ENCODE assay signal across 26 mouse cellular contexts in the genomic region with DNA sequence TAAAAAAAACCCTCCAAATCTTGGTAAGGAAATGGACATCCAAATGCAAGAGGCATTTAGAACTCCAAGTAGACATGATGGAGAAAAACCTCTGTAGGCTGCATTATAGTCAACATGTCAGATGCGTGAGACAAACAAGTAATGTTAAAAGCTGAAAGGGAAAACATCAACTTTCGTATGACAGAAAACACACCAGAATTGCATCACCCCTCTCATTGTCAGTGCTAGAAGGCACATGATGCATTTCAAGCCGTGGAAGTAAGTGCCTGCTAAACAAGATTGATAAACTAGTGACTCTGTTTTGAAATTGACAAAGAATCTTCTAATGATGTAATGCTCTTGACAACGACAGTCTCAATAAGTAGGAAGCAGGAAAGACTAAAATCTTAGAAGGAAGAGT.
"Had no signal": no experiment of that assay in that cellular context is flagged by ENCODE, and none has a peak within 500 bp of the region (broad histone marks: within the 10 kb centered on the region; RNA-seq: fewer than 3 reads in every experiment).

No protein-coding gene starts in this region.

- DNase-seq: cerebellum, adult 9-10 months; cerebellum, adult 9-11 months; cerebellum, postnatal 10 days; cerebellum, postnatal 14 days; cerebellum, postnatal 25 days; cerebellum, postnatal 36 days; embryo, embryonic 11 days; forebrain, postnatal 0 days; gastrocnemius, adult 2 months; gastrocnemius, postnatal 10 days; gastrocnemius, postnatal 14 days; gastrocnemius, postnatal 25 days; gastrocnemius, postnatal 36 days; heart, adult 11 months; heart, adult 18-20 months; heart, adult 2 months had no signal

- H3K27me3 ChIP-seq: embryonic facial prominence, embryonic 12.5 days; embryonic facial prominence, embryonic 13.5 days; embryonic facial prominence, embryonic 15.5 days; forebrain, embryonic 12.5 days; forebrain, embryonic 13.5 days; forebrain, embryonic 15.5 days had no signal

- H3K36me3 ChIP-seq: embryonic facial prominence, embryonic 10.5 days; embryonic facial prominence, embryonic 12.5 days; embryonic facial prominence, embryonic 13.5 days; embryonic facial prominence, embryonic 15.5 days; forebrain, embryonic 10.5 days; forebrain, embryonic 12.5 days; forebrain, embryonic 15.5 days; heart, embryonic 10.5 days had no signal

- H3K4me2 ChIP-seq: embryonic facial prominence, embryonic 12.5 days; embryonic facial prominence, embryonic 13.5 days; embryonic facial prominence, embryonic 15.5 days; forebrain, embryonic 12.5 days; forebrain, embryonic 13.5 days; forebrain, embryonic 15.5 days had no signal

- H3K4me3 ChIP-seq: embryonic facial prominence, embryonic 10.5 days; embryonic facial prominence, embryonic 12.5 days; embryonic facial prominence, embryonic 13.5 days; embryonic facial prominence, embryonic 15.5 days; erythroblast, embryonic 14.5 days; forebrain, embryonic 10.5 days; forebrain, embryonic 12.5 days; forebrain, embryonic 13.5 days; forebrain, embryonic 15.5 days; gastrocnemius, adult 2 months; heart, adult 2 months; heart, embryonic 10.5 days had no signal
